Mouse (Mus musculus) CD8-positive naive resting alpha-beta T cell, adult 57 days (primary cell): ENCODE measurements around the gene 1700001F09Rik. TPM values are rescaled to one million over a fixed set of nuclear protein-coding genes. Genes with fewer than 3 reads are reported as not detected.

Source experiments
- total RNA-seq: library from RNA; stranded (reverse); gene quantifications from one replicate; pipeline ENCODE4 v1.2.4, GENCODE M21; 2023

The 1700001F09Rik gene
- total RNA-seq = not detected

GRCm38 (mm10) chr14:43347711-43348110, at the start of gene 1700001F09Rik:
Gene 1700001F09Rik (minus strand): TSS chr14:43347811.

DNA sequence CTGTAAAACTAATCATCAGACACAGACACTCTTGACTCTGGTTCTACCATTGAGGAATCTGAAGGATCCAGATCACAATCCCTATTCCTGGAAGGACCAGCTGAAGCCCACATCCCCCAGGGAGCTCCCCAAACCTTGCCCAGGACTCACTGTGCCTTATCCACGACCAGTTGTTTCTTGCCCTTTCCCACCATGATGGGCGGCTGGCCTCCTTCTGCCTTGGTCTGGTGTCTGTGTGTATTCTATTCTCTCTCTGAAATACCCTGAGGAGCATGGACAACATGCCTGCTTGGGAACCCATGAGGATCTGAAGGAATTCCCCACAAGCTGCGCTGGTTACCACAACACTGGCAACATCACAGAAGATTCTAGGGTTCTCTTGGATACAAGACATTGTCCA, 54.1 kb downstream of the 1700001F09Rik start, which contains the start of gene Gm8127:
Gm8127 (minus strand) TSS at position 330 of the 400 bp plus-strand sequence.

Other genes starting within 250 kb of the 1700001F09Rik start
- gene Gm8104, start 247.2 kb downstream of the 1700001F09Rik start, total RNA-seq = not detected
- not detected for gene Gm7233, start 167.9 kb downstream of the 1700001F09Rik start, total RNA-seq
- not detected for gene Gm8122, start 112.5 kb downstream of the 1700001F09Rik start, total RNA-seq
- gene Gm8126, start 89.2 kb downstream of the 1700001F09Rik start, total RNA-seq = not detected
- gene Gm9732, start 72.8 kb downstream of the 1700001F09Rik start, total RNA-seq = not detected
- not detected for gene Gm8127, start 54.0 kb downstream of the 1700001F09Rik start, total RNA-seq
- not detected for gene Gm8138, start 68.5 kb upstream of the 1700001F09Rik start, total RNA-seq
- gene Gm5799, start 195.8 kb upstream of the 1700001F09Rik start, total RNA-seq = not detected
- not detected for gene Gm17654, start 231.3 kb upstream of the 1700001F09Rik start, total RNA-seq